Mouse (Mus musculus) spleen, postnatal 36 days (tissue): Measurements from ENCODE around the gene M1ap.

Experiments used
- DNase-seq, 2 experiments: peaks; one replicate each; pipeline ENCODE4 v3.0.0; 2022; ENCODE audit warnings: low spot score in 2 of 2, mixed read lengths in 1 of 2

M1ap gene

GRCm38 (mm10) chr6:83006114-83006513 is 59.4 kb downstream of the M1ap start:
- DNase-seq = no peak

GRCm38 (mm10) chr6:83008659-83009058 is 62.0 kb downstream of the M1ap start:
- peak; percentile 65 to 67 for DNase-seq

- DNase-seq = peak in 1 of 2 experiments; percentile 42
Measured at GRCm38 (mm10) chr6:83010010-83010409, 63.3 kb downstream of the M1ap start.

GRCm38 (mm10) chr6:83011255-83011654 is 64.6 kb downstream of the M1ap start:
- DNase-seq = peak; percentile 40 to 46

GRCm38 (mm10) chr6:83011756-83012155 is 65.1 kb downstream of the M1ap start:
- DNase-seq = no peak

GRCm38 (mm10) chr6:83013444-83013843 is 66.7 kb downstream of the M1ap start:
- peak; percentile 67 for DNase-seq

GRCm38 (mm10) chr6:83014482-83015466 is 68.1 kb downstream of the M1ap start:
- peak; percentile 54 to 73 for DNase-seq

GRCm38 (mm10) chr6:83015749-83016148 is 69.0 kb downstream of the M1ap start:
- DNase-seq = no peak

- no peak for DNase-seq
Measured at GRCm38 (mm10) chr6:83017190-83017589, 70.5 kb downstream of the M1ap start.

GRCm38 (mm10) chr6:83019044-83019443 is 72.3 kb downstream of the M1ap start:
- no peak for DNase-seq

GRCm38 (mm10) chr6:83020121-83020520 is 73.4 kb downstream of the M1ap start:
- peak in 1 of 2 experiments; percentile 54 for DNase-seq

GRCm38 (mm10) chr6:83020836-83021593 is 74.3 kb downstream of the M1ap start:
- DNase-seq = no peak

- no peak for DNase-seq
Measured at GRCm38 (mm10) chr6:83023008-83023407, 76.3 kb downstream of the M1ap start.

GRCm38 (mm10) chr6:83023786-83024185 is 77.1 kb downstream of the M1ap start:
- no peak for DNase-seq

- DNase-seq = no peak
Measured at GRCm38 (mm10) chr6:83024421-83024820, 77.7 kb downstream of the M1ap start.

- DNase-seq = no peak
Measured at GRCm38 (mm10) chr6:83025221-83025620, 78.5 kb downstream of the M1ap start.

GRCm38 (mm10) chr6:83027293-83027692 is 80.6 kb downstream of the M1ap start:
- no peak for DNase-seq

- DNase-seq = no peak
Measured at GRCm38 (mm10) chr6:83027706-83028105, 81.0 kb downstream of the M1ap start.

- no peak for DNase-seq
Measured at GRCm38 (mm10) chr6:83029777-83030176, 83.1 kb downstream of the M1ap start.

GRCm38 (mm10) chr6:83031111-83031510 is 84.4 kb downstream of the M1ap start:
- DNase-seq = no peak

- DNase-seq = no peak
Measured at GRCm38 (mm10) chr6:83031921-83032590, 85.4 kb downstream of the M1ap start.

- peak; percentile 66 to 69 for DNase-seq
Measured at GRCm38 (mm10) chr6:83032769-83033191, 86.1 kb downstream of the M1ap start.
